Mouse (Mus musculus) erythroblast, embryonic 14.5 days (primary cell): Measurements from ENCODE around the gene Vps33b.

Source experiments
- GATA1 ChIP-seq: IDR thresholded peaks from 2 replicates; pipeline ENCODE4 v1.6.1; 2012; ENCODE audit warnings: low read length, inconsistent platforms, mixed read lengths
- TAL1 ChIP-seq: IDR thresholded peaks from 3 replicates; pipeline ENCODE4 v1.6.1; 2012; ENCODE audit warnings: low read length, inconsistent platforms, mixed read lengths

DNA sequence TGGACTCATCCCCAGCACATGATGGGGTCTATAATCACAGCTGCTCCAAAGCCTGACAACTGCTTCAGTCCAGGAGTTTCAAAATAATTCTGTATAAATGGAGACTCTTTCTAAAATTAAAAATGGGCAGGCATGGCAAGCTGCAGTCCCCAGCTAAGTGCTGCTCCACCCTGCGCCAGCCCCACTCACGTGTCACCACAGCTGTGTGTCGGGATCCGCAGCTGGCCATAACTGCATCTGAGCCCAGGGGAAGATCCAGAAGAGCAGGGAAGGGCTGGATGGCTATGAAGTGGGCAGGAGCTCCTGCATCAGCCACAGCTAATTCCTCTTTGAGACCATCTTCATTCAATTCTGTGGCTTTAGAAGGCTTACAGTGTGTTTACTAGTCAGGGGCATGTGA, 49.2 kb downstream of the Vps33b start:
- no peak for TF ChIP-seq TAL1
- TF ChIP-seq GATA1, result no peak
